Mouse (Mus musculus): ENCODE data around the gene Avpr1b.
A peak's percentile ranks its signal among the peaks of the same experiment; 100 is the strongest.

Gene Avpr1b

GRCm38 (mm10) chr1:131598905-131599304 is at the start of gene Avpr1b:
Avpr1b (plus strand) TSS chr1:131599239.
- DNase-seq (ENCODE audit: low read depth) = no peak

- no peak for DNase-seq (ENCODE audit: low read depth)
Measured at GRCm38 (mm10) chr1:131551956-131552355, 47.1 kb upstream of the Avpr1b start.

DNA sequence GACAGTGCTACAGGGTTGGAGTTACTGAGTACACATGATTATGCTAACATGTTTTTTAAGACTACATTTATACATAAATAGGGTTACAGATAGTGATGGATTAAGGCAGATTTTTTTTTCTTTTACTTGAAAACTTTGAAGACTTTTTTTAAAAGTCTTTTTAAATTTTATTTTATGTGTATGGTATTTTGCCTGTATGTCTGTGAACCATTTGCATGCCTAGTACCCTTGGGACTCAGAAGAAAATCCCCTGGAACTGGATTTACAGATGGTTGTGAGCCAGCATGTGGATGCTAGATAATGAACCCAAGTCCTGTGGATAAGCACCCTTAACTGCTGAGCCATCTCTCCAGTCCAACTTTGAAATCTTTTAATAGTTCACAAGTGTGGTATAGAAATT is 45.6 kb upstream of the Avpr1b start:
- no peak for DNase-seq (ENCODE audit: low read depth)

DNA sequence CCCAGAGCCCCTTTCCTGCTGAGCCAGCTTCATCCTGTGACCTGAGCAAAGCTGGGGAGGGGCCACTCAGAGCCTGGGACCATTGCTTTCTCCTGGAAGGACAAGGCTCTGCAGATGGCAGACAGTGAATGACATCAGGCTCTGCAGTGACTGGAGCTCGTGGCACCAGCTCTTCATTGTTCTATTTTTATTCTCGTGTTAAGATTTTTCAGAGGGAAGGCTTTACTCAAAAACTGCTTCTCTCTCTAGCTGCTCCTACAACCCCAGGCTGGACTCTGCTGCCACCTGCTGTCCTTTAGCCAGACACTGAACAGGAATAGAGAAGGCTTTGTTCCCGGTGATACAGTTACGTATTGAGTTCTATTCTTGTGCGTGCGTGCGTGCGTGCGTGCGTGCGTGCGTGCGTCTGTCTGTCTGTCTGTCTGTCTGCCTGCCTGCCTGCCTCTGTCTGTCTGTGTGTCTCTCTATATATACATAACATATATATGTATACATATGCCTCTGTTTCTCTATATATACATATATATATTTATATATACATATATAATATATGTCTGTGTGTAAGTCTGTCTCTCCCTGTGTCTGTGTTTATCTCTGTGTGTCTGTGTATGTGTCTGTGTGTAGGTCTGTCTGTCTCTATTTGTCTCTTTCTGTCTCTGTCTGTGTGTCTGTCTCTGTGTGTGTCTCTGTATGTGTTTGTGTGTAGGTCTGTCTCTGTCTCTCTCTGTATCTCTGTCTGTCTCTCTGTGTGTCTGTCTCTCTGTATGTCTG is 43.8 kb upstream of the Avpr1b start:
- peak; percentile 93 for DNase-seq (ENCODE audit: low read depth)

GRCm38 (mm10) chr1:131560500-131560899 is 38.5 kb upstream of the Avpr1b start:
- no peak for DNase-seq (ENCODE audit: low read depth)

DNA sequence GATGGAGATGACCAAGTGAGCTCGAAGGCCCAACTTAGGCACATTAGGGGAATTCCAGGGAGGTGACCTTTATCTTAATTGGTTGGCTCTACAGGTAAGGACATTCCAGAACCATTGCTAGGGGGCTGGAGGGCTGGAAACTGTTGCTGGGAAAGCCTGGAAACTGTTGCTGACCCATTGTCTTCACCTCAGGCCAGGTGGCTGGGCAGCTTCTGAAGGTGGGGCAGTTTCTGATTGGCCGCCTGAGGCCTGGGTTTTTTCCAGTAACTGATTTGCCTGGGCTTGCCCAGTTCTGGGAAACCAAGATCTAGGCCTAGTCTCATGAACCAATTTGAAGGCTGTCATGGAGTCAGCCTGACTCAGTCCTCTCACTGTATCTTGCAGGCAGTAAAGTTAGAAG is 37.0 kb upstream of the Avpr1b start:
- DNase-seq (ENCODE audit: low read depth) = no peak

GRCm38 (mm10) chr1:131566056-131566455 is 33.0 kb upstream of the Avpr1b start:
- DNase-seq (ENCODE audit: low read depth) = peak; percentile 51

- DNase-seq (ENCODE audit: low read depth) = no peak
Measured at GRCm38 (mm10) chr1:131569721-131570120, 29.3 kb upstream of the Avpr1b start.

GRCm38 (mm10) chr1:131570391-131570790 is 28.6 kb upstream of the Avpr1b start:
- DNase-seq (ENCODE audit: low read depth) = no peak

GRCm38 (mm10) chr1:131573721-131574120 is 25.3 kb upstream of the Avpr1b start:
- DNase-seq (ENCODE audit: low read depth) = peak; percentile 87

- no peak for DNase-seq (ENCODE audit: low read depth)
Measured at GRCm38 (mm10) chr1:131578943-131579680, 19.9 kb upstream of the Avpr1b start.

DNA sequence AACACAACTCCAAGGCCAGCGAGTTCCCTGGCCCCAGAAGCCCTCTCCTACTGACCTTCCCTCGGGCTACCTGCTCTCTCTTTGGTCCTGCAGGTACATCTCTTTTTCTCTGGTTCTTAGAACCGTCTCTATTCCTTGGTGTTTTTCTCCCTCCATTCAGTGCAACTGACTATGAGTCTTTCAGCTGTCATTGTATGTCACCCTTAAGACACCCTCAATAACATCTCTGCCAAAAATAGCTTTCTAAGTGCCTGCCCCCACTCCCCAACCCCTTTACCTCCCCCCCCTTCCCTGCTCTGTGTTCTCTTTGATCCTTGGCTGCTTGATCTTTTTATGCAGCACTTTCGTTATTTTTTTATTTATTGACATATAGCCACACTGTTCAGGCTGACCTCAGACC is 18.6 kb upstream of the Avpr1b start:
- DNase-seq (ENCODE audit: low read depth) = peak; percentile 17

DNA sequence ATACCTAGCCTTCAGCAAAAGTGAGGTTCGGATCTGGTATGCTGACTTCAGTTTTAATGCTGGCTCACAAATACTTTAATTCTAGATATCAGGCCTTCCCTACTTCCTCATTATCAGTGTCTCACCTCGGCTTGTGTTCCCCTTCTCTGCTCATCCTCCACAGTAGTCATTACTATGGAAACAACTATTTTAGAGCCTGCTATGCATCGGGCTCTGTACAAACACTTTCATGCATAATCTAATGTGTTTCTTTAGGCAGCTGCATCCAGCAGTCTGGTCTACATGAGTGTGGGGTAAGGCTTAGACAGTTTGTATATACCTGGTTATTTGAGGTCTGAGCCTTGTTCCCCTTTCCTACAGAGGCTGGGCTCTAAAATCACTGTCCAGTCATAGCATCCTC is 15.4 kb upstream of the Avpr1b start:
- DNase-seq (ENCODE audit: low read depth) = no peak

DNA sequence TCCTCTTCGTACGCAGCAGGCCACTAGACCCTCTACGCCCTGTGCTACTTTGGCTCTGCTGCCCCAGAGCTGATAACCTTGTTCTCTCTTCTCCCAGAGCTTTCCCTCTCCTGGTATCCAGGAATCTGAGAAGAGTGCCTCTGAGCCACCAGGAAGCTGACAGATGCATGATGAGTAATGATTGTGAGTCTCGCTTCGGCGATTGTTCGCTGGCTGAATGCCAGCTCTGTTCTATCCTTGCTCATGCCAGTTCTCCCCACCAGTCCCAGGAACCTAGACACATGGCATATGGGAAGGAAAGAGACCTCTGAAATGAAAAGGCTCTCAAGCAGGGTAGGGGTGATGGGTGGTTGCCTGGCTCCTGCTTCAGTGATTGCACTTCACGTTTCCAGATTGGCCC is 12.2 kb upstream of the Avpr1b start:
- DNase-seq (ENCODE audit: low read depth) = no peak

- no peak for DNase-seq (ENCODE audit: low read depth)
Measured at GRCm38 (mm10) chr1:131600314-131600713, 1.3 kb downstream of the Avpr1b start.

DNA sequence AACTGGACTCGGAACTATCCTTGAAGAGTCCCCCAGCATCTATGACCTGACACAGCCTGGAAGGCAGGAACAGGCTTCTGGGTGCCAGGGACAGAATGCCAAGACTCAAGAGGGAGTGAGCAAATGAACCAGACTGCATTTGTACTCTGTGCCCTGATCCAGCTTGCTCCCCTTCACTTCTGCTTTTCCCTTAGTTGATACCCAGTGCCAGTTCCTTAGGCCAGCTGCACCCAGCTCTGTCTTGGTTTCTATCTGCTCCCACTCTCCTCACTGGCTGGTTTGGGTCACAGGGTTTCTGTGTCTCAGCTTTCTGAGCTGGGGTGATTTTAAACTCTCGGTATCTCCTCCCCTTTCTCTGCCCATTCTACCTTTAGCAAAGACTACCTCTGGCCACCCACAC is 7.7 kb downstream of the Avpr1b start:
- DNase-seq (ENCODE audit: low read depth) = no peak

GRCm38 (mm10) chr1:131612556-131613155 is 13.6 kb downstream of the Avpr1b start:
- peak; percentile 16 for DNase-seq (ENCODE audit: low read depth)

DNA sequence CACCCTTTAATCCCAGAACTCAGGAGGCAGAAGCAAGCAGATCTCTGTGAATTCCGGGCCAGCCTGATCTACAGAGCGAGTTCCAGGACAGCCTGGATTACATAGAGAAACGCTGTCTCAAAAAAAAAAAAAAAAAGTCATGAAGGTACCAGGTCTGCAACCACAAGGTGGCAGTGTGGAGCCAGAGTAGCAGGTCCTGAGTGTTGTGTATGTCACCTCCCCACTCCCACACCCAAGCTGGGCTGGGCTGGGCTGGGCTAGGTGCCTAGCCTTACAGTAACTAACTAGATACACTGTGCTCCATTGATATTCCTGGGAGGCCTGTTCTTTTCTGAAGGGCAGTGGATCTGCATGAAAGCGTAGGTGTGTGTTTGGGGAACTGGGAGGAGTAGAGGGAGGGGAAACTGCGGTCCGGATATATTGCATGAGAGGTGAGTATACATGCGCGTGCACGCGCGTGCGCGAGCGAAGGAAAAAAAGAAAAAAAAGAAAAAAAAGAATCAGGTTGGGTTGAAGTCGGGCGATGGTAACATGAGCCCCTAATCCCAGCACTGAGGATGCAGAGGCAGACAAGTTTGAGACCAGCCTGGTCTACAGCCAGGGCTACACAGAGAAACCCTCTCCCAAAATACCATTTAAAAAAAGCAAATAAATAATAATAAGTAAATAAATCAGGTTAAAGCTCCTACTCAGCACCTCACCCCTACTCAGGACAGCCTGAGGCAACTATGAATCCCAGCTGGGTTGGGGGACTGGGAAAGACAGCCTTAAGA is 14.5 kb downstream of the Avpr1b start:
- peak; percentile 95 for DNase-seq (ENCODE audit: low read depth)

GRCm38 (mm10) chr1:131614641-131615040 is 15.6 kb downstream of the Avpr1b start:
- DNase-seq (ENCODE audit: low read depth) = no peak

- DNase-seq (ENCODE audit: low read depth) = no peak
Measured at GRCm38 (mm10) chr1:131616131-131616530, 17.1 kb downstream of the Avpr1b start.

- no peak for DNase-seq (ENCODE audit: low read depth)
Measured at GRCm38 (mm10) chr1:131616546-131617220, 17.6 kb downstream of the Avpr1b start.

GRCm38 (mm10) chr1:131618576-131618975 is 19.5 kb downstream of the Avpr1b start:
- peak; percentile 16 for DNase-seq (ENCODE audit: low read depth)

Measured in naive thymus-derived CD4-positive, alpha-beta T cell, adult 2 months (primary cell).